Mouse (Mus musculus): ENCODE results near the gene Rassf7.

- TF ChIP-seq POLR2A (IDR thresholded peaks at IDR 0.05; ENCODE audit: borderline replicate concordance, control insufficient read depth, low read depth, low read length) (no peak), CTCF (IDR thresholded peaks at IDR 0.05; ENCODE audit: control insufficient read depth, insufficient read depth, low read length) (no peak)
These were observed 10.9 kb downstream of the Rassf7 start for GRCm38 (mm10) chr7:141226535-141226934.

All from bone marrow, adult 2 months (tissue).